Mouse (Mus musculus): ENCODE results near the gene Sema4d.
A peak's percentile ranks its signal among the peaks of the same experiment; 100 is the strongest.

DNA sequence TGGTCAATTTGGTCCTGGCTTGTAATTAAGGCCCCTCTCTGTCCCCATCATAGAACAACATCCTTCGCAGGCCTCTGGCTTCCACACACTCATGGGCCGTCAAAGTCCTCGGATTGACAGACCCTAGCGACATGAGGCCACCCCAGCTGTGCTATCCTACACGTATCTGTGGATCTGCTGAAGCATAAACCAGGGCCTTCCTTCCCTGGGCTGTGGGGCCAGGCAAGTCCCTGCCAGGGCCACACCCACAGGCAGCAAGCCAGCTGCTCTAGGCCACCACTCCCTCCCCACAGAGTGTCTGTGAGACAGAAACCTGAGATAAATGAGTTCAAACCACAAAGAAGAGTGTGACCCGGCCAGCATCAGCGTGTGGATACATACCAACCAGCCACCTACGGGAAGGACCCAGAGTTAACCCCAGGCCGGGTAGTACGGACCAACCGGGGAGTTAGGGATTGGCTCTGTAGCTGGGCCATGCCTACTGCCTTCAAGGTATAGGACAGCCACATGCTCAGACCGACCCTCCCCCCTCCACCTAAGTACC lies 45.5 kb downstream of the Sema4d start:
- no peak for TF ChIP-seq CTCF (IDR thresholded peaks at IDR 0.05; ENCODE audit: low read depth, low read length)
- no peak for TF ChIP-seq GATA1 (IDR thresholded peaks at IDR 0.05; ENCODE audit: borderline replicate concordance, low read length)
- TF ChIP-seq TAL1 (conservative IDR thresholded peaks at IDR 0.05; ENCODE audit: low read depth, low read length): peak; percentile 53
- TF ChIP-seq POLR2AphosphoS5 (IDR thresholded peaks at IDR 0.05; ENCODE audit: insufficient replicate concordance, low read depth, low read length): no peak

All from G1E (cell line).